Mouse (Mus musculus) cerebellum, postnatal 14 days (tissue): Measurements from ENCODE around the gene Bbox1.

ENCODE experiments used
- DNase-seq, 2 experiments: peaks; one replicate each; pipeline ENCODE4 v3.0.0; 2021; ENCODE audit warnings: mixed read lengths in 2 of 2

The Bbox1 gene

GRCm38 (mm10) chr2:110314509-110315155 lies at the start of gene Bbox1:
Gene Bbox1 (minus strand): TSS chr2:110314560.
- peak; percentile 14 to 26 for DNase-seq

GRCm38 (mm10) chr2:110363855-110364254 lies 49.5 kb upstream of the Bbox1 start:
- DNase-seq, result no peak

- peak; percentile 32 to 49 for DNase-seq
Measured at GRCm38 (mm10) chr2:110362432-110363283, 48.3 kb upstream of the Bbox1 start, which contains the start of gene Fibin. Gene Fibin (minus strand): TSS chr2:110363183.

GRCm38 (mm10) chr2:110353302-110353970 lies 39.1 kb upstream of the Bbox1 start:
- no peak for DNase-seq

GRCm38 (mm10) chr2:110351843-110352251 lies 37.5 kb upstream of the Bbox1 start:
- DNase-seq, result no peak

GRCm38 (mm10) chr2:110351406-110351805 lies 37.0 kb upstream of the Bbox1 start:
- no peak for DNase-seq

- no peak for DNase-seq
Measured at GRCm38 (mm10) chr2:110328953-110329352, 14.6 kb upstream of the Bbox1 start.

- DNase-seq, result no peak
Measured at GRCm38 (mm10) chr2:110319949-110320348, 5.6 kb upstream of the Bbox1 start.

- no peak for DNase-seq
Measured at GRCm38 (mm10) chr2:110319266-110319665, 4.9 kb upstream of the Bbox1 start.

GRCm38 (mm10) chr2:110318719-110319118 lies 4.4 kb upstream of the Bbox1 start:
- no peak for DNase-seq

GRCm38 (mm10) chr2:110316116-110316883 lies 1.9 kb upstream of the Bbox1 start:
- no peak for DNase-seq

GRCm38 (mm10) chr2:110314074-110314473 lies 286 bp downstream of the Bbox1 start:
- no peak for DNase-seq

- no peak for DNase-seq
Measured at GRCm38 (mm10) chr2:110313305-110313824, 995 bp downstream of the Bbox1 start.

GRCm38 (mm10) chr2:110305358-110306283 lies 8.7 kb downstream of the Bbox1 start:
- DNase-seq, result peak in 1 of 2 experiments; percentile 13

- no peak for DNase-seq
Measured at GRCm38 (mm10) chr2:110302261-110302660, 12.1 kb downstream of the Bbox1 start.

GRCm38 (mm10) chr2:110301314-110301713 lies 13.0 kb downstream of the Bbox1 start:
- no peak for DNase-seq

- no peak for DNase-seq
Measured at GRCm38 (mm10) chr2:110294927-110295326, 19.4 kb downstream of the Bbox1 start.

- no peak for DNase-seq
Measured at GRCm38 (mm10) chr2:110287959-110288358, 26.4 kb downstream of the Bbox1 start.

- no peak for DNase-seq
Measured at GRCm38 (mm10) chr2:110285829-110286504, 28.4 kb downstream of the Bbox1 start.

- no peak for DNase-seq
Measured at GRCm38 (mm10) chr2:110275424-110275823, 38.9 kb downstream of the Bbox1 start.

- DNase-seq, result peak in 1 of 2 experiments; percentile 9
Measured at GRCm38 (mm10) chr2:110274160-110274559, 40.2 kb downstream of the Bbox1 start.
